Mouse (Mus musculus) kidney, postnatal 0 days (tissue): ENCODE results near the gene Fcer2a. TPM values are rescaled to one million over a fixed set of nuclear protein-coding genes. Genes with fewer than 3 reads are reported as not detected.

Experiments
- ATAC-seq: fragments of 200-750 bp; cut with Nextera tagmentation; replicated peaks from 2 replicates; pipeline ENCODE4 v1.8.0; 2017; ENCODE audit warnings: low read depth, moderate number of reproducible peaks, moderate TSS enrichment, moderate library complexity; ENCODE audit not compliant: low FRiP score
- DNase-seq: peaks from one replicate; pipeline ENCODE4 v3.0.0-alpha.2; 2016; ENCODE audit warnings: low spot score
- H3K27ac ChIP-seq: fragments of 300-500 bp; sonication (generic); 2 replicates; pipeline ENCODE4 v1.5.1; 2014; ENCODE audit warnings: mild to moderate bottlenecking
- H3K27me3 ChIP-seq: fragments of 300-500 bp; sonication (generic); 2 replicates; pipeline ENCODE4 v1.6.1; 2014; ENCODE audit warnings: low read length, mixed read lengths; ENCODE audit not compliant: insufficient read depth
- H3K36me3 ChIP-seq: fragments of 300-500 bp; sonication (generic); 2 replicates; pipeline ENCODE4 v1.6.1; 2014; ENCODE audit warnings: low read length, mixed read lengths; ENCODE audit not compliant: insufficient read depth
- H3K4me1 ChIP-seq: fragments of 300-500 bp; sonication (generic); replicated peaks from 2 replicates; pipeline ENCODE4 v1.6.1; 2014; ENCODE audit warnings: antibody characterized with exemption, low read length, mixed read lengths; ENCODE audit not compliant: insufficient read depth
- H3K4me2 ChIP-seq: fragments of 300-500 bp; sonication (generic); 2 replicates; pipeline ENCODE4 v1.6.1; 2014; ENCODE audit warnings: mild to moderate bottlenecking, low read length, moderate library complexity, mixed read lengths
- H3K4me3 ChIP-seq: fragments of 300-500 bp; sonication (generic); replicated peaks from 2 replicates; pipeline ENCODE4 v1.5.1; 2014; ENCODE audit warnings: low read depth, low read length
- H3K9ac ChIP-seq: fragments of 300-500 bp; sonication (generic); 2 replicates; pipeline ENCODE4 v1.6.1; 2014; ENCODE audit warnings: low read depth, low read length
- H3K9me3 ChIP-seq: fragments of 300-500 bp; sonication (generic); replicated peaks from 2 replicates; pipeline ENCODE4 v1.6.1; 2016; ENCODE audit warnings: low read length, inconsistent platforms, mixed read lengths
- CTCF ChIP-seq: IDR thresholded peaks from 2 replicates; pipeline ENCODE4 v1.5.1; 2016; ENCODE audit warnings: antibody characterized with exemption, low read depth, mild to moderate bottlenecking, moderate library complexity
- WGBS: fragments of 180-500 bp; shearing (Covaris S2); extraction: QIAGEN DNeasy Blood & Tissue Kit; methylation state at CpG from one replicate; pipeline ENCODE4 v1.1.7; 2014; 5-methylcytosine and 5-hydroxymethylcytosine counted together
- polyA plus RNA-seq: library from polyadenylated mRNA; unstranded; fragments of >200 nt; fragmentation: Nextera tagmentation; extraction: Ambion mirVana; gene quantifications from 2 replicates; pipeline ENCODE4 v1.2.1, GENCODE M21; 2015

Gene Fcer2a
- polyA plus RNA-seq, 1 experiment from 2014 or later, result 0.08 TPM

- ATAC-seq (no peak), DNase-seq (no peak)
- Histone ChIP-seq H3K36me3 (no peaks in the 10 kb centered on the region), H3K4me3 (no peak overlapping the region), H3K27ac (no peak overlapping the region), H3K27me3 (no peaks in the 10 kb centered on the region), H3K4me1 (no peaks in the 10 kb centered on the region), H3K4me2 (no peak overlapping the region), H3K9ac (no peak overlapping the region), H3K9me3 (no peaks in the 10 kb centered on the region)
- no peak for TF ChIP-seq CTCF
- 70% methylated on average over 11 of the region's 11 CpGs for WGBS
These were observed 39.1 kb downstream of the Fcer2a start for GRCm38 (mm10) chr8:3654726-3655508.

GRCm38 (mm10) chr8:3652845-3653244 is 41.1 kb downstream of the Fcer2a start:
- Histone ChIP-seq H3K4me3 (no peak overlapping the region), H3K27me3 (no peaks in the 10 kb centered on the region), H3K9ac (no peak overlapping the region), H3K9me3 (no peaks in the 10 kb centered on the region), H3K4me1 (no peaks in the 10 kb centered on the region), H3K4me2 (no peak overlapping the region), H3K36me3 (no peaks in the 10 kb centered on the region), H3K27ac (no peak overlapping the region)
- ATAC-seq (no peak), DNase-seq (no peak)
- no peak for TF ChIP-seq CTCF
- WGBS, result 58% methylated on average over 3 of the region's 3 CpGs

GRCm38 (mm10) chr8:3648990-3649389 is 45.0 kb downstream of the Fcer2a start:
- H3K4me2 ChIP-seq, result peak overlapping the region; percentile 2; the same call in 1 of the 2 replicates
- no peaks in the 10 kb centered on the region for H3K36me3 ChIP-seq
- no peak overlapping the region for H3K4me3 ChIP-seq
- H3K9ac ChIP-seq, result no peak overlapping the region
- no peak for TF ChIP-seq CTCF
- no peak overlapping the region for H3K27ac ChIP-seq
- no peaks in the 10 kb centered on the region for H3K27me3 ChIP-seq
- 0 out of 2 replicates have a peak, but pooled peaks have one; percentile 29 for ATAC-seq
- DNase-seq, result peak; percentile 71
- no peaks in the 10 kb centered on the region for H3K9me3 ChIP-seq
- WGBS, result 47% methylated on average over 1 of the region's 1 CpGs
- no peaks in the 10 kb centered on the region for H3K4me1 ChIP-seq

GRCm38 (mm10) chr8:3648268-3648667 is 45.7 kb downstream of the Fcer2a start:
- H3K9me3 ChIP-seq, result no peaks in the 10 kb centered on the region
- no peaks in the 10 kb centered on the region for H3K36me3 ChIP-seq
- DNase-seq, result no peak
- WGBS, result 65% methylated on average over 2 of the region's 2 CpGs
- H3K9ac ChIP-seq, result no peak overlapping the region
- no peaks in the 10 kb centered on the region for H3K4me1 ChIP-seq
- no peak overlapping the region for H3K4me3 ChIP-seq
- no peak overlapping the region for H3K4me2 ChIP-seq
- no peak for ATAC-seq
- no peaks in the 10 kb centered on the region for H3K27me3 ChIP-seq
- TF ChIP-seq CTCF, result no peak
- no peak overlapping the region for H3K27ac ChIP-seq

- peak; percentile 18 for DNase-seq
- no peak overlapping the region for H3K4me3 ChIP-seq
- H3K9me3 ChIP-seq, result no peaks in the 10 kb centered on the region
- WGBS, result 54% methylated on average over 4 of the region's 4 CpGs
- TF ChIP-seq CTCF, result no peak
- H3K4me1 ChIP-seq, result no peaks in the 10 kb centered on the region
- ATAC-seq, result 0 out of 2 replicates have a peak, but pooled peaks have one; percentile 49
- H3K4me2 ChIP-seq, result no peak overlapping the region
- H3K9ac ChIP-seq, result no peak overlapping the region
- H3K27me3 ChIP-seq, result no peaks in the 10 kb centered on the region
- no peak overlapping the region for H3K27ac ChIP-seq
- no peaks in the 10 kb centered on the region for H3K36me3 ChIP-seq
These were observed 46.4 kb downstream of the Fcer2a start for GRCm38 (mm10) chr8:3647561-3647960.

GRCm38 (mm10) chr8:3646824-3647531 is 47.0 kb downstream of the Fcer2a start:
- Histone ChIP-seq H3K4me3 (no peak overlapping the region), H3K36me3 (no peaks in the 10 kb centered on the region), H3K4me2 (no peak overlapping the region), H3K27ac (no peak overlapping the region), H3K9ac (no peak overlapping the region), H3K4me1 (no peaks in the 10 kb centered on the region), H3K27me3 (no peaks in the 10 kb centered on the region), H3K9me3 (no peaks in the 10 kb centered on the region)
- ATAC-seq, result 0 out of 2 replicates have a peak, but pooled peaks have one; percentile 11
- no peak for TF ChIP-seq CTCF
- WGBS, result 83% methylated on average over 6 of the region's 6 CpGs
- no peak for DNase-seq
